13 mouse cellular contexts compared by ENCODE assay signal in genomic region chr7:116189708-116190107, GRCm38 (mm10).
DNase-seq lines count a peak whose midpoint lies in the region; ATAC-seq and TF ChIP-seq lines count a peak whose summit lies in the region.
"Had no signal": no experiment of that assay in that cellular context is flagged by ENCODE, and none has a peak within 500 bp of the region (broad histone marks: within the 10 kb centered on the region; RNA-seq: fewer than 3 reads in every experiment).

No protein-coding gene starts in this region.

- H3K4me2 ChIP-seq in heart, embryonic 12.5 days = peak overlapping the region; percentile 32
- 0 out of 2 replicates have a peak overlapping the region, but pooled peaks have one; percentile 10 for H3K4me2 ChIP-seq in limb, embryonic 14.5 days (replicated peaks; ENCODE audit: low read depth, low read length, severe bottlenecking)
- H3K4me2 ChIP-seq in embryonic facial prominence, embryonic 14.5 days (ENCODE audit: low read depth, low read length) = no peak overlapping the region
- H3K4me2 ChIP-seq: liver, embryonic 13.5 days had no signal

- no peak for ATAC-seq in heart, embryonic 12.5 days (ENCODE audit: insufficient number of reproducible peaks, low FRiP score)
- ATAC-seq in limb, embryonic 14.5 days (ENCODE audit: low FRiP score, low read depth) = no peak
- ATAC-seq in embryonic facial prominence, embryonic 14.5 days (ENCODE audit: low read depth) = no peak; the same call in 1 of the 2 replicates

- H3K9ac ChIP-seq in heart, embryonic 12.5 days = no peak overlapping the region
- H3K9ac ChIP-seq in limb, embryonic 14.5 days (ENCODE audit: low read depth, low read length, severe bottlenecking) = no peak overlapping the region
- H3K9ac ChIP-seq in embryonic facial prominence, embryonic 14.5 days (ENCODE audit: low read depth, low read length) = no peak overlapping the region
- H3K9ac ChIP-seq: liver, embryonic 13.5 days had no signal

- intact Hi-C loops in heart, postnatal 25 days (cut with DNase I) = no loop called here

- WGBS in heart, embryonic 12.5 days = 15% methylated on average over 9 of the region's 9 CpGs
- WGBS in limb, embryonic 14.5 days = 22% methylated on average over 9 of the region's 9 CpGs
- 25% methylated on average over 9 of the region's 9 CpGs for WGBS in limb, embryonic 10.5 days
- 35% methylated on average over 9 of the region's 9 CpGs for WGBS in embryonic facial prominence, embryonic 14.5 days

- no peaks in the 10 kb centered on the region for H3K27me3 ChIP-seq in heart, embryonic 12.5 days (replicated peaks)
- H3K27me3 ChIP-seq in limb, embryonic 14.5 days (ENCODE audit: control insufficient read depth, insufficient read depth, low read length) = no peaks in the 10 kb centered on the region
- no peaks in the 10 kb centered on the region for H3K27me3 ChIP-seq in limb, embryonic 10.5 days (ENCODE audit: low read depth, poor library complexity, severe bottlenecking)
- no peaks in the 10 kb centered on the region for H3K27me3 ChIP-seq in embryonic facial prominence, embryonic 14.5 days (replicated peaks; ENCODE audit: control insufficient read depth, insufficient read depth, low read length)
- H3K27me3 ChIP-seq: liver, embryonic 13.5 days had no signal

- no peak for TF ChIP-seq POLR2A in limb, embryonic 14.5 days (IDR thresholded peaks at IDR 0.05; ENCODE audit: borderline replicate concordance, extremely low read depth, insufficient read depth, insufficient read length)

- H3K36me3 ChIP-seq in heart, embryonic 12.5 days = peaks cover 8% of the 10 kb centered on the region
- no peaks in the 10 kb centered on the region for H3K36me3 ChIP-seq in limb, embryonic 14.5 days (ENCODE audit: control insufficient read depth, insufficient read depth, low read length)
- no peaks in the 10 kb centered on the region for H3K36me3 ChIP-seq in limb, embryonic 10.5 days
- no peaks in the 10 kb centered on the region for H3K36me3 ChIP-seq in embryonic facial prominence, embryonic 14.5 days (ENCODE audit: control insufficient read depth, insufficient read depth, low read length)
- H3K36me3 ChIP-seq: liver, embryonic 13.5 days had no signal

- peaks cover 97% of the 10 kb centered on the region for H3K4me1 ChIP-seq in heart, embryonic 12.5 days (replicated peaks)
- H3K4me1 ChIP-seq in limb, embryonic 14.5 days (ENCODE audit: control insufficient read depth, insufficient read depth, low read length) = peaks cover 31% of the 10 kb centered on the region
- peaks cover 55% of the 10 kb centered on the region for H3K4me1 ChIP-seq in limb, embryonic 10.5 days
- peaks cover 21% of the 10 kb centered on the region for H3K4me1 ChIP-seq in embryonic facial prominence, embryonic 14.5 days (ENCODE audit: control insufficient read depth, insufficient read depth, low read length)

- peak overlapping the region; percentile 91 for H3K27ac ChIP-seq in heart, embryonic 12.5 days (ENCODE audit: poor library complexity, severe bottlenecking)
- H3K27ac ChIP-seq in limb, embryonic 14.5 days (replicated peaks; ENCODE audit: low read depth, low read length) = 0 out of 2 replicates have a peak overlapping the region, but pooled peaks have one; percentile 26
- H3K27ac ChIP-seq in limb, embryonic 10.5 days = no peak overlapping the region
- 0 out of 2 replicates have a peak overlapping the region, but pooled peaks have one; percentile 35 for H3K27ac ChIP-seq in embryonic facial prominence, embryonic 14.5 days (replicated peaks; ENCODE audit: low read depth, low read length)
- H3K27ac ChIP-seq: liver, embryonic 13.5 days had no signal

- H3K9me3 ChIP-seq in heart, embryonic 12.5 days (replicated peaks) = 0 out of 2 replicates have a peak, but pooled peaks cover 3% of the 10 kb centered on the region
- no peaks in the 10 kb centered on the region for H3K9me3 ChIP-seq in limb, embryonic 14.5 days (ENCODE audit: control insufficient read depth, low read length)
- H3K9me3 ChIP-seq in limb, embryonic 10.5 days (replicated peaks) = no peaks in the 10 kb centered on the region
- no peaks in the 10 kb centered on the region for H3K9me3 ChIP-seq in embryonic facial prominence, embryonic 14.5 days (ENCODE audit: control insufficient read depth, low read length)
- H3K9me3 ChIP-seq: G1E; liver, embryonic 13.5 days had no signal

- H3K4me3 ChIP-seq in heart, embryonic 12.5 days = no peak overlapping the region
- H3K4me3 ChIP-seq in limb, embryonic 14.5 days (replicated peaks; ENCODE audit: low read length) = no peak overlapping the region
- no peak overlapping the region for H3K4me3 ChIP-seq in limb, embryonic 10.5 days
- H3K4me3 ChIP-seq in embryonic facial prominence, embryonic 14.5 days (ENCODE audit: low read depth, low read length) = no peak overlapping the region
- H3K4me3 ChIP-seq: erythroblast, embryonic 14.5 days; liver, embryonic 13.5 days had no signal

- DNase-seq in heart, postnatal 25 days (ENCODE audit: low spot score) = no peak
- DNase-seq in limb, embryonic 14.5 days (ENCODE audit: low spot score) = no peak
- no peak for DNase-seq in limb, embryonic 10.5 days (ENCODE audit: low spot score)
- peak; percentile 49 for DNase-seq in brain, adult 2 months (ENCODE audit: low read depth, low spot score)
- peak; percentile 78 for DNase-seq in embryonic facial prominence, embryonic 14.5 days (ENCODE audit: low spot score)
- DNase-seq in kidney, adult 18-20 months = no peak
- no peak for DNase-seq in adrenal gland, postnatal 10 days
- DNase-seq: adrenal gland, postnatal 25 days; liver, embryonic 13.5 days; thymus, adult 2 months had no signal

Comparison
In these comparisons a context has a peak if more than half of its experiments do, and no peak if none do; other contexts are left out.
1. DNase-seq: peak in brain, adult 2 months (single experiment) and embryonic facial prominence, embryonic 14.5 days (single experiment); none in heart, postnatal 25 days (single experiment), limb, embryonic 14.5 days (single experiment), limb, embryonic 10.5 days (single experiment), kidney, adult 18-20 months (single experiment) and adrenal gland, postnatal 10 days (single experiment).